Mouse (Mus musculus) MEL-GATA-1-ER (cell line): ENCODE results near the gene Hspa1l.
"Not testable (repeated sequence)": the region's sequence is repeated elsewhere in the genome, so short reads cannot be mapped to it uniquely, and the experiment has no call there.

Source experiments
- DNase-seq: peaks from one replicate; pipeline ENCODE4 v3.0.0-alpha.2; 2012; ENCODE audit warnings: low read depth; ENCODE audit errors: extremely low read depth

The Hspa1l gene

GRCm38 (mm10) chr17:34971694-34972068 is 822 bp upstream of the Hspa1l start:
- DNase-seq = not testable (repeated sequence)

GRCm38 (mm10) chr17:34975581-34976492 is 3.3 kb downstream of the Hspa1l start:
- no peak for DNase-seq

- DNase-seq = no peak
Measured at GRCm38 (mm10) chr17:34977000-34977399, 4.5 kb downstream of the Hspa1l start.

- no peak for DNase-seq
Measured at GRCm38 (mm10) chr17:34978239-34978638, 5.7 kb downstream of the Hspa1l start.

GRCm38 (mm10) chr17:34979631-34980030 is 7.1 kb downstream of the Hspa1l start:
- no peak for DNase-seq

GRCm38 (mm10) chr17:34980655-34981054 is 8.2 kb downstream of the Hspa1l start:
- DNase-seq = no peak

GRCm38 (mm10) chr17:34981690-34982180 is 9.2 kb downstream of the Hspa1l start, which contains the start of gene Lsm2:
Gene Lsm2, plus strand, starts transcription at chr17:34981862.
- DNase-seq = no peak

- no peak for DNase-seq
Measured at GRCm38 (mm10) chr17:34982328-34982727, 9.8 kb downstream of the Hspa1l start.

- DNase-seq = no peak
Measured at GRCm38 (mm10) chr17:34984218-34984617, 11.7 kb downstream of the Hspa1l start.

GRCm38 (mm10) chr17:34994751-34995150 is 22.2 kb downstream of the Hspa1l start:
- no peak for DNase-seq

- not testable (repeated sequence) for DNase-seq
Measured at GRCm38 (mm10) chr17:34995192-34995591, 22.7 kb downstream of the Hspa1l start.

- not testable (repeated sequence) for DNase-seq
Measured at GRCm38 (mm10) chr17:34995927-34996326, 23.4 kb downstream of the Hspa1l start.

GRCm38 (mm10) chr17:34996411-34997141 is 24.1 kb downstream of the Hspa1l start:
- DNase-seq = no peak

- no peak for DNase-seq
Measured at GRCm38 (mm10) chr17:34997142-34997483, 24.6 kb downstream of the Hspa1l start.

GRCm38 (mm10) chr17:34998526-34999430 is 26.3 kb downstream of the Hspa1l start:
- DNase-seq = no peak

- DNase-seq = not testable (repeated sequence)
Measured at GRCm38 (mm10) chr17:34999871-35000716, 27.6 kb downstream of the Hspa1l start.

GRCm38 (mm10) chr17:35000717-35001451 is 28.4 kb downstream of the Hspa1l start, which contains the start of gene Vars:
Gene Vars, plus strand, starts transcription at chr17:35000987.
- DNase-seq = no peak

GRCm38 (mm10) chr17:35001452-35002152 is 29.1 kb downstream of the Hspa1l start:
- DNase-seq = no peak
